Mouse (Mus musculus) lung, postnatal 0 days (tissue): ENCODE data around the gene Ropn1. TPM values are rescaled to one million over a fixed set of nuclear protein-coding genes. Genes with fewer than 3 reads are reported as not detected.

Experiments used
- ATAC-seq: fragments of 200-750 bp; cut with Nextera tagmentation; 2 replicates; pipeline ENCODE4 v1.8.0; 2017; ENCODE audit warnings: moderate library complexity
- DNase-seq: peaks from one replicate; pipeline ENCODE4 v3.0.0-alpha.2; 2016; ENCODE audit warnings: low spot score
- H3K27ac ChIP-seq: fragments of 300-500 bp; sonication (generic); 2 replicates; pipeline ENCODE4 v1.5.1; 2014; ENCODE audit warnings: antibody characterized with exemption, mild to moderate bottlenecking, low read length, mixed read lengths
- H3K27me3 ChIP-seq: fragments of 300-500 bp; sonication (generic); replicated peaks from 2 replicates; pipeline ENCODE4 v1.6.1; 2014; ENCODE audit warnings: low read length, mixed read lengths; ENCODE audit not compliant: insufficient read depth
- H3K36me3 ChIP-seq: fragments of 300-500 bp; sonication (generic); 2 replicates; pipeline ENCODE4 v1.6.1; 2014; ENCODE audit warnings: low read length, mixed read lengths; ENCODE audit not compliant: insufficient read depth
- H3K4me1 ChIP-seq: fragments of 300-500 bp; sonication (generic); 2 replicates; pipeline ENCODE4 v1.6.1; 2014; ENCODE audit warnings: antibody characterized with exemption, low read depth, low read length, mixed read lengths; ENCODE audit not compliant: insufficient read depth
- H3K4me2 ChIP-seq: fragments of 300-500 bp; sonication (generic); replicated peaks from 2 replicates; pipeline ENCODE4 v1.6.1; 2014; ENCODE audit warnings: low read depth, mild to moderate bottlenecking, low read length, moderate library complexity, mixed read lengths
- H3K4me3 ChIP-seq: fragments of 300-500 bp; sonication (generic); 2 replicates; pipeline ENCODE4 v1.5.1; 2014; ENCODE audit warnings: low read depth, low read length
- H3K9ac ChIP-seq: fragments of 300-500 bp; sonication (generic); replicated peaks from 2 replicates; pipeline ENCODE4 v1.6.1; 2014; ENCODE audit warnings: low read depth, mild to moderate bottlenecking
- H3K9me3 ChIP-seq: fragments of 300-500 bp; sonication (generic); 2 replicates; pipeline ENCODE4 v1.6.1; 2016; ENCODE audit warnings: low read length, mixed read lengths
- CTCF ChIP-seq: IDR thresholded peaks from 2 replicates; pipeline ENCODE4 v1.5.1; 2016; ENCODE audit warnings: antibody characterized with exemption, mild to moderate bottlenecking
- EP300 ChIP-seq: IDR thresholded peaks from 2 replicates; pipeline ENCODE4 v1.6.1; 2016; ENCODE audit warnings: antibody characterized with exemption, mild to moderate bottlenecking, control low read depth
- WGBS: fragments of 180-500 bp; shearing (Covaris S2); extraction: QIAGEN DNeasy Blood & Tissue Kit; methylation state at CpG from one replicate; pipeline ENCODE4 v1.1.7; 2014; 5-methylcytosine and 5-hydroxymethylcytosine counted together
- polyA plus RNA-seq: library from polyadenylated mRNA; unstranded; fragments of >200 nt; fragmentation: Nextera tagmentation; extraction: Ambion mirVana; gene quantifications from 2 replicates; pipeline ENCODE4 v1.2.1, GENCODE M21; 2015

The Ropn1 gene
- polyA plus RNA-seq, 1 experiment from 2014 or later: not detected

GRCm38 (mm10) chr16:34711481-34711880 lies 61.8 kb downstream of the Ropn1 start:
- Histone ChIP-seq H3K27me3 (no peaks in the 10 kb centered on the region), H3K9ac (no peak overlapping the region), H3K4me2 (no peak overlapping the region), H3K27ac (no peak overlapping the region), H3K9me3 (no peaks in the 10 kb centered on the region), H3K36me3 (0 out of 2 replicates have a peak, but pooled peaks cover 4% of the 10 kb centered on the region), H3K4me3 (no peak overlapping the region), H3K4me1 (no peaks in the 10 kb centered on the region)
- 66% methylated on average over 3 of the region's 3 CpGs for WGBS
- TF ChIP-seq EP300 (no peak), CTCF (peak; percentile 69)
- peak; percentile 26; the same call in 1 of the 2 replicates for ATAC-seq
- peak; percentile 62 for DNase-seq

GRCm38 (mm10) chr16:34725156-34725555 lies 75.4 kb downstream of the Ropn1 start:
- WGBS: 89% methylated on average over 3 of the region's 3 CpGs
- Histone ChIP-seq H3K27me3 (no peaks in the 10 kb centered on the region), H3K36me3 (no peaks in the 10 kb centered on the region), H3K4me2 (no peak overlapping the region), H3K9me3 (no peaks in the 10 kb centered on the region), H3K27ac (no peak overlapping the region), H3K4me3 (no peak overlapping the region), H3K9ac (no peak overlapping the region), H3K4me1 (no peaks in the 10 kb centered on the region)
- no peak for DNase-seq
- no peak for TF ChIP-seq CTCF
- no peak for TF ChIP-seq EP300
- ATAC-seq: no peak

Other genes starting within 250 kb of the Ropn1 start
- 12.7 and 13.6 TPM in 2 replicates for gene Kalrn, start 76.4 kb upstream of the Ropn1 start, polyA plus RNA-seq
- gene Ccdc14, start 40.7 kb downstream of the Ropn1 start, polyA plus RNA-seq: 2.7 and 2.9 TPM in 2 replicates
- 55.7 and 72.3 TPM in 2 replicates for gene Mylk, start 95.3 kb downstream of the Ropn1 start, polyA plus RNA-seq